Mouse (Mus musculus) layer of hippocampus, adult 8-10 months (tissue): ENCODE results near the gene Gm48551. TPM values are rescaled to one million over a fixed set of nuclear protein-coding genes. Genes with fewer than 3 reads are reported as not detected.

ENCODE experiments used
- DNase-seq, 2 experiments: peaks; one replicate each; pipeline ENCODE4 v3.0.0; 2022; ENCODE audit warnings: low spot score in 2 of 2
- total RNA-seq, 4 experiments: library from RNA; stranded (reverse); gene quantifications; 2 replicates each; pipeline ENCODE4 v1.2.4; 2022

The Gm48551 gene
- total RNA-seq, 4 experiments from 2014 or later: 2.7 to 5.5 (median 4.5) TPM

- no peak for DNase-seq
Observed at GRCm38 (mm10) chr10:81382039-81382438, 2.2 kb upstream of the Gm48551 start.

GRCm38 (mm10) chr10:81384605-81384982 is 328 bp downstream of the Gm48551 start:
- DNase-seq: no peak

GRCm38 (mm10) chr10:81385603-81386306 is 1.5 kb downstream of the Gm48551 start:
- DNase-seq: no peak

- DNase-seq: no peak
Observed at GRCm38 (mm10) chr10:81387716-81388115, 3.5 kb downstream of the Gm48551 start.

GRCm38 (mm10) chr10:81388505-81389055 is 4.3 kb downstream of the Gm48551 start, which contains the start of gene Gm48552:
Gm48552 (plus strand) TSS chr10:81389005.
- no peak for DNase-seq

- DNase-seq: no peak
Observed at GRCm38 (mm10) chr10:81389373-81389772, 5.1 kb downstream of the Gm48551 start.

GRCm38 (mm10) chr10:81389801-81390677 is 5.8 kb downstream of the Gm48551 start:
- DNase-seq: peak in 1 of 2 experiments; percentile 67

- DNase-seq: no peak
Observed at GRCm38 (mm10) chr10:81390678-81390965, 6.4 kb downstream of the Gm48551 start.

GRCm38 (mm10) chr10:81392270-81392669 is 8.0 kb downstream of the Gm48551 start:
- DNase-seq: no peak

- no peak for DNase-seq
Observed at GRCm38 (mm10) chr10:81392781-81393185, 8.5 kb downstream of the Gm48551 start, which contains the start of gene Smim24. Smim24 (plus strand) TSS chr10:81393051.

GRCm38 (mm10) chr10:81393456-81394063 is 9.3 kb downstream of the Gm48551 start:
- DNase-seq: no peak

GRCm38 (mm10) chr10:81395127-81395526 is 10.9 kb downstream of the Gm48551 start:
- DNase-seq: peak in 1 of 2 experiments; percentile 71

GRCm38 (mm10) chr10:81395865-81396264 is 11.6 kb downstream of the Gm48551 start:
- no peak for DNase-seq

GRCm38 (mm10) chr10:81396749-81397148 is 12.5 kb downstream of the Gm48551 start:
- no peak for DNase-seq

GRCm38 (mm10) chr10:81399296-81399695 is 15.0 kb downstream of the Gm48551 start:
- DNase-seq: no peak

- no peak for DNase-seq
Observed at GRCm38 (mm10) chr10:81399798-81400308, 15.6 kb downstream of the Gm48551 start.

- DNase-seq: no peak
Observed at GRCm38 (mm10) chr10:81400371-81401204, 16.3 kb downstream of the Gm48551 start.

GRCm38 (mm10) chr10:81401205-81401520 is 16.9 kb downstream of the Gm48551 start:
- no peak for DNase-seq

GRCm38 (mm10) chr10:81401521-81402226 is 17.4 kb downstream of the Gm48551 start:
- no peak for DNase-seq

GRCm38 (mm10) chr10:81402227-81402765 is 18.0 kb downstream of the Gm48551 start:
- no peak for DNase-seq
